Mouse (Mus musculus): Measurements from ENCODE around the gene Serpina3k.
"Not testable (repeated sequence)": the region's sequence is repeated elsewhere in the genome, so short reads cannot be mapped to it uniquely, and the experiment has no call there.

Serpina3k gene

DNA sequence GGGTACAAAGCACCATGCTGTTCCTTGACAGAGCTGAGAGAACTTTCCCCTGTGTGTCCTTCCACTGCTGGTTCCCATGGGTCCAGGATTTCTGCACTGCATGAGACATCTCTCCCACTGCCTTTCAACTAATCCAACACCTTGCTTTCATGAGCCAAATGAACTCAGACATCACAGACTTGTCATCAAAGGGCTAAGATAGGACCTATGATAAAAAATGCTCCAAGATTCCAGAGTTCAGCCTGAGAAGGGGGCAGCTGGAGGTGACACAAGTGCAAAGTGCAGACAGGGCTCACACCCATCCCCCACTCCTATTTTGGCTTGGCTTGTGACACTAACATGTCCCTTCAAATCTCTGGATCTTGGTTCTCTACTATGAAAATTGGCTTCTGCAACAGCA lies 50.2 kb downstream of the Serpina3k start:
- DNase-seq (ENCODE audit: low spot score) = no peak

DNA sequence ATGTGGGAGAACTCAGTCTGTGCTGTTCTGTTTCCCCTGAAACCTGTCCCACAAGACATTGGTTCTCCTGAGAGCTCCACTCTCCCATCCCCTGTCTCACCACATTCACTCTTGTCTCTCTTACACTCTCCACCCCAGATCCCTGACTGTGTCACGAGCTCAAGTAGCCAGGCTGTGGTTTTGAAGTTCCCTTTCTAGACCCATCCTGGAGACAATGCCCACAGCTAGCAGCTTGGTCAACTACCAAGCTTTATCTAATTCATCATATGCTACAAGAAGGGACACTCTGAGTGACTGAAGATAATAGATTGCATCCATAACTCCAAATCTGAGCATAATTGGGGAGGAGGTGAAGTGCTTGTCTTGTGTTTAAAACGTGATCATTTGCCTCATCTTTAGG lies 52.8 kb downstream of the Serpina3k start:
- not testable (repeated sequence) for DNase-seq (ENCODE audit: low spot score)
